Mouse (Mus musculus) forebrain, embryonic 14.5 days (tissue): Measurements from ENCODE around the gene Rhod. TPM values are rescaled to one million over a fixed set of nuclear protein-coding genes. Genes with fewer than 3 reads are reported as not detected.

ENCODE experiments used
- ATAC-seq: fragments of 200-750 bp; cut with Nextera tagmentation; 2 replicates; pipeline ENCODE4 v1.8.0; 2017; ENCODE audit warnings: mild to moderate bottlenecking, moderate library complexity
- DNase-seq: peaks from one replicate; pipeline ENCODE4 v3.0.0-alpha.2; 2015; ENCODE audit warnings: low spot score
- H3K27ac ChIP-seq: fragments of 300-500 bp; sonication (generic); 2 replicates; pipeline ENCODE4 v1.5.1; 2014; ENCODE audit warnings: low read depth, mild to moderate bottlenecking, control low read depth, low read length, moderate library complexity
- H3K27me3 ChIP-seq: fragments of 300-500 bp; sonication (generic); replicated peaks from 2 replicates; pipeline ENCODE4 v1.6.1; 2014; ENCODE audit warnings: low read length, control low read depth, mixed read lengths; ENCODE audit not compliant: control insufficient read depth, insufficient read depth
- H3K36me3 ChIP-seq: fragments of 300-500 bp; sonication (generic); 2 replicates; pipeline ENCODE4 v1.6.1; 2014; ENCODE audit warnings: low read length, control low read depth; ENCODE audit not compliant: control insufficient read depth, insufficient read depth
- H3K4me1 ChIP-seq: fragments of 300-500 bp; sonication (generic); 2 replicates; pipeline ENCODE4 v1.6.1; 2014; ENCODE audit warnings: antibody characterized with exemption, low read length, control low read depth; ENCODE audit not compliant: control insufficient read depth, insufficient read depth
- H3K4me2 ChIP-seq: fragments of 300-500 bp; sonication (generic); 2 replicates; pipeline ENCODE4 v1.6.1; 2014; ENCODE audit warnings: mild to moderate bottlenecking, control low read depth, low read length
- H3K4me3 ChIP-seq: fragments of 300-500 bp; sonication (generic); 2 replicates; pipeline ENCODE4 v1.5.1; 2014; ENCODE audit warnings: low read depth, low read length, control low read depth
- H3K9ac ChIP-seq: fragments of 300-500 bp; sonication (generic); 2 replicates; pipeline ENCODE4 v1.6.1; 2014; ENCODE audit warnings: mild to moderate bottlenecking, low read length, control low read depth, moderate library complexity
- H3K9me3 ChIP-seq: fragments of 300-500 bp; sonication (generic); replicated peaks from 2 replicates; pipeline ENCODE4 v1.6.1; 2016; ENCODE audit warnings: low read length, control low read depth, mixed read lengths; ENCODE audit not compliant: control insufficient read depth
- WGBS: fragments of 180-500 bp; shearing (Covaris S2); extraction: QIAGEN DNeasy Blood & Tissue Kit; methylation state at CpG from one replicate; pipeline ENCODE4 v1.1.7; 2014; 5-methylcytosine and 5-hydroxymethylcytosine counted together
- polyA plus RNA-seq: library from polyadenylated mRNA; unstranded; fragments of >200 nt; fragmentation: Nextera tagmentation; extraction: Ambion mirVana; gene quantifications from 2 replicates; pipeline ENCODE4 v1.2.1, GENCODE M21; 2014

Rhod gene
- polyA plus RNA-seq, 1 experiment from 2014 or later, result 6.3 TPM

- H3K27ac ChIP-seq, result no peak overlapping the region
- H3K4me2 ChIP-seq, result no peak overlapping the region
- H3K4me3 ChIP-seq, result no peak overlapping the region
- DNase-seq, result no peak
- H3K36me3 ChIP-seq, result no peaks in the 10 kb centered on the region
- WGBS, result 72% methylated on average over 2 of the region's 2 CpGs
- H3K4me1 ChIP-seq, result no peaks in the 10 kb centered on the region
- H3K27me3 ChIP-seq, result no peaks in the 10 kb centered on the region
- ATAC-seq, result no peak
- H3K9me3 ChIP-seq, result no peaks in the 10 kb centered on the region
- no peak overlapping the region for H3K9ac ChIP-seq
Observed at GRCm38 (mm10) chr19:4409062-4409461, 30.2 kb downstream of the Rhod start.

- Histone ChIP-seq H3K9me3 (no peaks in the 10 kb centered on the region), H3K9ac (no peak overlapping the region), H3K36me3 (no peaks in the 10 kb centered on the region), H3K4me1 (no peaks in the 10 kb centered on the region), H3K4me3 (no peak overlapping the region), H3K4me2 (no peak overlapping the region), H3K27ac (no peak overlapping the region), H3K27me3 (no peaks in the 10 kb centered on the region)
- DNase-seq (no peak), ATAC-seq (no peak)
- WGBS, result 100% methylated on average over 2 of the region's 2 CpGs
Observed at GRCm38 (mm10) chr19:4404840-4405239, 34.4 kb downstream of the Rhod start.

DNA sequence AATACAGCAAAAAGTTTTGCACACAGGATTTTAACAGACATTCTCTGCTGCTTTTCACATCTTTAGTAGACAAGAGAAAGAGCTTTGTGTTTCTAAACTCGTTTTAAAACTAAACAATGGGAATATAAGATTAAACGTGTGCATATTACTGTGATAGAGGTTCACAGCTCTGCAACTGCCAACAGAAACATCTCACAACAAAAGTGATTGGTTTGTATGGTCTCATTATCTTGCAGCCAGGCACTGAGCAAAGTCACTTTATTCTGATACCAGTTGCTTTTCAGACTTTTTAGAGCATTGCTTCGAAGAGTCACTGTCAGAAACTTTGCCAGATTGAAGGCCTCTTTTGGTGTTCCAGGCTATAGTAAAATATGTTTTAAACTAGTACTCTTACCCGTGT, 40.3 kb downstream of the Rhod start:
- H3K9ac ChIP-seq, result no peak overlapping the region
- H3K27ac ChIP-seq, result no peak overlapping the region
- DNase-seq (no peak), ATAC-seq (no peak)
- H3K9me3 ChIP-seq, result no peaks in the 10 kb centered on the region
- WGBS, result 70% methylated on average over 4 of the region's 4 CpGs
- no peaks in the 10 kb centered on the region for H3K36me3 ChIP-seq
- peaks cover 6% of the 10 kb centered on the region; the same call in 1 of the 2 replicates for H3K4me1 ChIP-seq
- no peak overlapping the region for H3K4me2 ChIP-seq
- no peaks in the 10 kb centered on the region for H3K27me3 ChIP-seq
- no peak overlapping the region for H3K4me3 ChIP-seq

GRCm38 (mm10) chr19:4398630-4398948, 40.6 kb downstream of the Rhod start:
- Histone ChIP-seq H3K36me3 (no peaks in the 10 kb centered on the region), H3K9ac (peak overlapping the region; percentile 82), H3K9me3 (no peaks in the 10 kb centered on the region), H3K4me1 (peaks cover 8% of the 10 kb centered on the region), H3K4me2 (peak overlapping the region; percentile 94), H3K27me3 (no peaks in the 10 kb centered on the region), H3K4me3 (peak overlapping the region; percentile 99), H3K27ac (no peak overlapping the region)
- 28% methylated on average over 8 of the region's 8 CpGs for WGBS
- DNase-seq (no peak), ATAC-seq (no peak)

DNA sequence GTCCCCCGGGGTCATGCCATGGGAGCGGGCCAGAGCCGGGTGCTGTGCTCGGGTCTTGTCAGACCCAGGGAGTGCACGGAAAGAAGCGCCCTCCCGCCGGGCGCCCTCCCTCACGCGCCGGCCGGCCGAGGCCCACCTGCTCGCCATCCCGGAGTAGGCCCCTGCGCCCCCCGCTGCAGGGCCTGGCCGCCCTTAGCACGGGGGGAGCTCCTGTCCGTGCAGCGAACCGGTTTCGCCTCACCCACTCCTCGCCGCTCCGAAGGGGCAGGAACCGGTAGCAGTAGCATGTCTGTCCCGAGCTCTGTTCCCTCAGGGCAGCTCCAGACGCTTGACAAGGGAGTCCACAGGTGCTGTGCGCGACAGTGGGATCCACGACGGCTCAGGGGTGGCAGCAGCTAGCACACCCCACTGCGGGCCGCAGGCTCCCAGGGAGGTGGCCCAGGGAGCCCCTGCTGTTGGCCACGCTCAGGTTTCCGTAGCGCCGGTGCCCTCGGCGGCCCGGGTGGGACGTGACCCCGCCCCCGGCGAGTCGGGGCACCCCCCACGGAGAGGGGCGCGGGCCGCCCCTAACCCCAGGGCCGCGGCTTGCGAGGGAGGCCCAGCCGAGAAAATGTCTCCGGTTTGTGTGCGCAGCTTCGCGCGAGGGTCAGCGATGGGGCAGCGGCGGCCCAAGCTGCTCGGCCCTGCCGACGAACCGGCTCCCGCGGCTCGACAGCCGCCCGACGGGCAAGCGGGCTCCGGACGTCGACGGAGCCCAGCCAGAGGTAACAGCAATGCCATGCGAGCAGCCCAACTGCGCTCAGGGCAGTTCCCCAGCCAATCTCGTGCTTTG, 41.2 kb downstream of the Rhod start, which contains the start of gene Kdm2a:
Gene Kdm2a, minus strand, starts transcription at position 488 of the 832 bp plus-strand sequence.
- WGBS, result under 1% methylated on average over 78 of the region's 82 CpGs
- DNase-seq (peak; percentile 52), ATAC-seq (peak; percentile 33; the same call in 1 of the 2 replicates)
- Histone ChIP-seq H3K27ac (peak within 1 kb of the TSS; percentile 95), H3K9me3 (no peaks in the 10 kb centered on the region), H3K4me1 (peaks cover 11% of the 10 kb centered on the region), H3K4me2 (peak within 1 kb of the TSS; percentile 94), H3K9ac (peak within 1 kb of the TSS; percentile 82), H3K4me3 (peak within 1 kb of the TSS; percentile 99), H3K27me3 (no peaks in the 10 kb centered on the region), H3K36me3 (no peaks in the 10 kb centered on the region)

DNA sequence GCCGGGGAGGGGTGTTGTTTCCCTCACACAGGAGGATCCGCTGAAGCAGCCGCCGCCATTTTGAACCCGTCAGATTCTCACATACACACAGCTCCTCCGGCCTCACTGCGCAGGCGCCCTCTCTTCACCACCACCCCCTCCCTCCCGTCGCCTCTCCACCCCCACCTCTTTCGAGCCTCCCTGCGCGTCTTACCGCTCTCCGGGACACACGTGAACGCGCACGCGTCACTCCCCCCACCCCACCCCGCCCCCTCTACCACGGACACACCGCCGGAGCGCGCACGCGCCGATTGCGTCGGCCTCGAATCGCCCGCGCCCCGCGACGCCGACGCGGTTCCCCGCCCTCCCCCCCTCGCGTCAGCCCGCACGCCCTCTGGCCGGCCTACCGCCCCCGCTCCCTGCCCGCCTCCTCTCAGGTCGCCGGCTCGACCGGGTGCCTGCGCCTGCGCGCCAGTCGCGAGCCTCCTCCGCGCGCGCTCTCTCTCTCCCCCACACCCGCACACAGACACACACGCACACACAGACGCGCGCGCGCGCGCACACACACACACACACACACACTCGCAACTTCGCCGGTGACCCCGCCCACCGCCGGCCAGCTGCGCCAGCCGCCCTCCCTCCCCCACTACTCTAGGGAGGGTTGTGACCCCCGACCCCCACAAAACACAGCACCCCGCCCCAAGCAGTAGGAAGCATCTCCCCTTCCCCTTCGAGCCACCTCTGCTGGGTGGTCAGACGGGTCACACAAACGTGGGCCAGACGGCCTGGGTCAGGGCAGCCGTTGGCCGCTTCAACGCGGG, 42.0 kb downstream of the Rhod start:
- Histone ChIP-seq H3K4me3 (peak overlapping the region; percentile 99), H3K27ac (peak overlapping the region; percentile 95)

GRCm38 (mm10) chr19:4396081-4396997, 42.9 kb downstream of the Rhod start:
- H3K27me3 ChIP-seq, result no peaks in the 10 kb centered on the region
- peak overlapping the region; percentile 99 for H3K4me3 ChIP-seq
- peak overlapping the region; percentile 99 for H3K9ac ChIP-seq
- peak overlapping the region; percentile 95 for H3K27ac ChIP-seq
- WGBS, result under 1% methylated on average over 68 of the region's 80 CpGs
- 0 out of 2 replicates have a peak, but pooled peaks cover 2% of the 10 kb centered on the region for H3K36me3 ChIP-seq
- ATAC-seq, result peak; percentile 63
- H3K4me1 ChIP-seq, result peaks cover 14% of the 10 kb centered on the region
- H3K4me2 ChIP-seq, result peak overlapping the region; percentile 74
- no peaks in the 10 kb centered on the region for H3K9me3 ChIP-seq
- peak; percentile 17 for DNase-seq

More for the DNA sequence above, 42.0 kb downstream of the Rhod start:
- peak overlapping the region; percentile 94 for H3K4me2 ChIP-seq
- 0% methylated on average over 47 of the region's 90 CpGs for WGBS
- H3K9me3 ChIP-seq, result no peaks in the 10 kb centered on the region
- H3K36me3 ChIP-seq, result 0 out of 2 replicates have a peak, but pooled peaks cover 2% of the 10 kb centered on the region
- ATAC-seq (peak; percentile 92), DNase-seq (peak; percentile 99)
- H3K4me1 ChIP-seq, result peaks cover 14% of the 10 kb centered on the region
- H3K27me3 ChIP-seq, result no peaks in the 10 kb centered on the region
- peak overlapping the region; percentile 99 for H3K9ac ChIP-seq

DNA sequence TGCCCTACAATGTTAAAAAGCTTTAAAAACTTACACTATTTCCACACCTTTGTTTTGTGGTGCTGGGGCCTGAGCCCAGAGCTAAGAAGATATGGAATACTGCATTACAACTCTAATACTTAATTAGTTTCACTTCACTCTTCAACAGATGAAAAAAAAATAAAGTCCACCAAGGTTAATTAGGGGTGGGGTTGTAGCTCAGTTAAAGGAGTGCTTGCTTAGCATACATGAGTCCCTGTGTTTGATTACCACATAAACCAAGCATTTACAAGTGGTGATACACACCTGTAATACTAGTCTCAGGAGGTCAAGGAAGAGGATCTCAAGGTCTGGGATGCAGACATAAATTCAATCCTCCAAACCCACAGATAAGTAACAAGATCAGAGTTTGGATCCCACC, 52.0 kb downstream of the Rhod start:
- H3K4me1 ChIP-seq, result no peaks in the 10 kb centered on the region
- ATAC-seq (no peak), DNase-seq (no peak)
- no peak overlapping the region for H3K4me2 ChIP-seq
- no peaks in the 10 kb centered on the region for H3K27me3 ChIP-seq
- no peak overlapping the region for H3K4me3 ChIP-seq
- no peaks in the 10 kb centered on the region for H3K9me3 ChIP-seq
- no peak overlapping the region for H3K27ac ChIP-seq
- peaks cover 6% of the 10 kb centered on the region for H3K36me3 ChIP-seq
- no peak overlapping the region for H3K9ac ChIP-seq
